Mouse (Mus musculus) CH12.LX (cell line): ENCODE data around the gene Kirrel3. TPM values are rescaled to one million over a fixed set of nuclear protein-coding genes. Genes with fewer than 3 reads are reported as not detected.

Experiments
- DNase-seq: peaks from one replicate; pipeline ENCODE4 v3.0.0-alpha.2; 2013; ENCODE audit errors: extremely low read depth
- H3K27ac ChIP-seq: 2 replicates; pipeline ENCODE4 v1.5.1; 2012; ENCODE audit warnings: low read depth, mild to moderate bottlenecking, control low read depth, moderate library complexity; ENCODE audit not compliant: insufficient read depth
- H3K27me3 ChIP-seq: replicated peaks from 2 replicates; pipeline ENCODE3; 2012; ENCODE audit warnings: inconsistent platforms
- H3K36me3 ChIP-seq, 2 experiments: replicated peaks in 1 of 2; 2 replicates each; pipeline versions ENCODE3 to v1.6.1; 2012; ENCODE audit warnings: inconsistent platforms in 1 of 2, low read length in 1 of 2, mild to moderate bottlenecking in 1 of 2, mixed read lengths in 1 of 2, moderate library complexity in 1 of 2; ENCODE audit not compliant: control insufficient read depth in 1 of 2, insufficient read depth in 1 of 2
- H3K4me1 ChIP-seq, 2 experiments: 2 replicates each; pipeline ENCODE4 v1.6.1; 2012; ENCODE audit warnings: inconsistent platforms in 1 of 2, moderate library complexity in 1 of 2; ENCODE audit not compliant: insufficient read depth in 2 of 2, control insufficient read depth in 1 of 2
- H3K4me2 ChIP-seq: 2 replicates; pipeline ENCODE4 v1.6.1; 2012; ENCODE audit warnings: low read depth, mild to moderate bottlenecking, control low read depth; ENCODE audit not compliant: poor library complexity, insufficient read depth, severe bottlenecking
- H3K4me3 ChIP-seq, 3 experiments: fragments of 150-350 bp in 1 of 3; sonication (generic) in 1 of 3; replicated peaks in 1 of 3; 2 replicates each; pipeline versions ENCODE3 to v1.5.1; 2011 to 2012; ENCODE audit warnings: low read depth in 2 of 3, low read length in 2 of 3, mild to moderate bottlenecking in 2 of 3, moderate library complexity in 2 of 3, control low read depth in 1 of 3, improper control_type of control experiment in 1 of 3, inconsistent platforms in 1 of 3, mixed read lengths in 1 of 3; ENCODE audit not compliant: poor library complexity in 1 of 3
- H3K79me2 ChIP-seq: replicated peaks from 2 replicates; pipeline ENCODE4 v1.6.1; 2012; ENCODE audit warnings: mild to moderate bottlenecking, moderate library complexity; ENCODE audit not compliant: control insufficient read depth, poor library complexity, insufficient read depth, severe bottlenecking; ENCODE audit errors: extremely low read depth
- H3K9ac ChIP-seq: 2 replicates; pipeline ENCODE4 v1.6.1; 2012; ENCODE audit warnings: low read depth, mild to moderate bottlenecking, control low read depth, moderate library complexity; ENCODE audit not compliant: insufficient read depth
- H3K9me3 ChIP-seq: replicated peaks from 2 replicates; pipeline ENCODE3; 2012; ENCODE audit warnings: low read length, inconsistent platforms, mixed read lengths
- BHLHE40 ChIP-seq: IDR thresholded peaks from 2 replicates; pipeline ENCODE4 v1.6.1; 2011; ENCODE audit warnings: mild to moderate bottlenecking, low read depth, low read length, improper control_type of control experiment
- CHD2 ChIP-seq: IDR thresholded peaks from 2 replicates; pipeline ENCODE4 v1.6.1; 2011; ENCODE audit warnings: low read length, improper control_type of control experiment
- ELF1 ChIP-seq: IDR thresholded peaks from 2 replicates; pipeline ENCODE4 v1.6.1; 2014; ENCODE audit warnings: low read depth, mild to moderate bottlenecking, inconsistent platforms, low read length, improper control_type of control experiment
- EP300 ChIP-seq: IDR thresholded peaks from 2 replicates; pipeline ENCODE4 v1.6.1; 2011; ENCODE audit warnings: low read length, improper control_type of control experiment
- KAT2A ChIP-seq: IDR thresholded peaks from 2 replicates; pipeline ENCODE4 v1.6.1; 2012; ENCODE audit warnings: low read length, improper control_type of control experiment, inconsistent platforms; ENCODE audit not compliant: insufficient replicate concordance
- MAX ChIP-seq: IDR thresholded peaks from 2 replicates; pipeline ENCODE4 v1.6.1; 2011; ENCODE audit warnings: low read length, improper control_type of control experiment
- MAZ ChIP-seq: IDR thresholded peaks from 2 replicates; pipeline ENCODE4 v1.6.1; 2012; ENCODE audit warnings: low read depth, mild to moderate bottlenecking, inconsistent platforms, low read length, improper control_type of control experiment, moderate library complexity
- MEF2A ChIP-seq: IDR thresholded peaks from 2 replicates; pipeline ENCODE4 v1.6.1; 2014; ENCODE audit warnings: low read depth, mild to moderate bottlenecking, inconsistent platforms, low read length, improper control_type of control experiment, borderline replicate concordance
- MYC ChIP-seq: IDR thresholded peaks from 2 replicates; pipeline ENCODE4 v1.6.1; 2011; ENCODE audit warnings: low read depth, mild to moderate bottlenecking, improper control_type of control experiment, low read length
- NELFE ChIP-seq: IDR thresholded peaks from 2 replicates; pipeline ENCODE4 v1.6.1; 2011; ENCODE audit warnings: low read depth, low read length, improper control_type of control experiment
- POLR2AphosphoS2 ChIP-seq: IDR thresholded peaks from 2 replicates; pipeline ENCODE4 v1.6.1; 2011; ENCODE audit warnings: low read depth, low read length, improper control_type of control experiment
- RAD21 ChIP-seq: IDR thresholded peaks from 2 replicates; pipeline ENCODE4 v1.6.1; 2011; ENCODE audit warnings: low read depth, mild to moderate bottlenecking, low read length, improper control_type of control experiment, moderate library complexity
- RCOR1 ChIP-seq: conservative IDR thresholded peaks from 2 replicates; pipeline ENCODE4 v1.6.1; 2012; ENCODE audit warnings: low read depth, mild to moderate bottlenecking, inconsistent platforms, low read length, improper control_type of control experiment
- SMC3 ChIP-seq: IDR thresholded peaks from 2 replicates; pipeline ENCODE4 v1.6.1; 2011; ENCODE audit warnings: low read depth, low read length, improper control_type of control experiment
- TBP ChIP-seq: conservative IDR thresholded peaks from 2 replicates; pipeline ENCODE4 v1.6.1; 2011; ENCODE audit warnings: low read depth, low read length, improper control_type of control experiment
- UBTF ChIP-seq: IDR thresholded peaks from 2 replicates; pipeline ENCODE4 v1.6.1; 2012; ENCODE audit warnings: low read depth, mild to moderate bottlenecking, inconsistent platforms, low read length, improper control_type of control experiment, moderate library complexity
- USF2 ChIP-seq: conservative IDR thresholded peaks from 2 replicates; pipeline ENCODE4 v1.6.1; 2011; ENCODE audit warnings: low read depth, low read length, improper control_type of control experiment
- ZNF384 ChIP-seq: IDR thresholded peaks from 2 replicates; pipeline ENCODE4 v1.6.1; 2012; ENCODE audit warnings: low read depth, low read length, improper control_type of control experiment, inconsistent platforms
- dilution Hi-C: fragments of 300-500 bp; cut with MboI; formaldehyde crosslinking; loops from 2 replicates; pipeline ENCODE4 v1.14.3; 2020; ENCODE audit warnings: low sequenced_read_pairs; ENCODE audit not compliant: extremely low pct_unique_long_range_greater_than_20kb, extremely low pct_ligation_motif_present
- in situ Hi-C: fragments of 300-500 bp; cut with MboI; formaldehyde crosslinking; loops from 3 replicates; pipeline ENCODE4 v1.14.3; 2019; ENCODE audit warnings: low sequenced_read_pairs, low pct_ligation_motif_present, low pct_unique_long_range_greater_than_20kb, mixed read lengths
- polyA plus RNA-seq: library from polyadenylated mRNA; unstranded; fragments of >175 nt; gene quantifications from 2 replicates; pipeline ENCODE4 v1.2.1, GENCODE M21; 2012; ENCODE audit warnings: low read depth; ENCODE audit not compliant: insufficient read length
- total RNA-seq, 2 experiments: library from RNA; depleted of rRNA; stranded (reverse); fragments of 300-350 nt in 1 of 2; fragments of >200 nt in 1 of 2; gene quantifications; 2 replicates each; pipeline ENCODE4 v1.2.3; 2012 to 2014

Kirrel3 gene
- total and polyA plus RNA-seq, 3 experiments: not detected

DNA sequence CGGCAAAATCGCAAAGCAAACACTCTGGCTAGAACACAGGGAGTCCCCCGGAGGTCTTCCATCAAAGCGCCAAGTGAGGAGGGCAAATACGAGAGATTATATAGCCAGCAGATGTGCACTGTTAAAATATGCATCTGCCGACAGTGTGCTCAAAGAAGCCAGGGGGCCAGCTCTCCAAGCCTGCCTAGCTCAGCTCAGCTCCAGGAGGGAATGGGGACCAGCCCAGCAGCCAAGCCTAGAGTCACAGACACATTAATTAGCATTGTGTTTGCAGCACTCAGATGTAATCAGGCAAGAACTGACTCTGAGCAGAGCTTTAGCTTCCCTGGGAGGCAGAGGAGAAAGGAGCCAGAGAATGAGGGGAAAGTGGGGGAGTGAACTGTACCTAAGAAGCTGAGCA is 461.6 kb downstream of the Kirrel3 start:
- TF ChIP-seq SMC3: no peak
- TF ChIP-seq ELF1: no peak
- no peak for TF ChIP-seq ZNF384
- TF ChIP-seq RAD21: no peak
- TF ChIP-seq MEF2A: no peak
- no peak for TF ChIP-seq EP300
- TF ChIP-seq POLR2AphosphoS2: no peak
- TF ChIP-seq BHLHE40: no peak
- TF ChIP-seq RCOR1: no peak
- TF ChIP-seq TBP: no peak
- no peak overlapping the region for H3K4me3 ChIP-seq
- H3K36me3 ChIP-seq: no peaks in the 10 kb centered on the region
- H3K4me2 ChIP-seq: no peak overlapping the region
- H3K9ac ChIP-seq: no peak overlapping the region
- dilution Hi-C loops (no loop called here), in situ Hi-C loops (no loop called here)
- no peaks in the 10 kb centered on the region for H3K4me1 ChIP-seq
- DNase-seq: no peak
- H3K27me3 ChIP-seq: peaks cover 70% of the 10 kb centered on the region
- no peaks in the 10 kb centered on the region for H3K79me2 ChIP-seq
- H3K9me3 ChIP-seq: no peaks in the 10 kb centered on the region
- no peak overlapping the region for H3K27ac ChIP-seq

DNA sequence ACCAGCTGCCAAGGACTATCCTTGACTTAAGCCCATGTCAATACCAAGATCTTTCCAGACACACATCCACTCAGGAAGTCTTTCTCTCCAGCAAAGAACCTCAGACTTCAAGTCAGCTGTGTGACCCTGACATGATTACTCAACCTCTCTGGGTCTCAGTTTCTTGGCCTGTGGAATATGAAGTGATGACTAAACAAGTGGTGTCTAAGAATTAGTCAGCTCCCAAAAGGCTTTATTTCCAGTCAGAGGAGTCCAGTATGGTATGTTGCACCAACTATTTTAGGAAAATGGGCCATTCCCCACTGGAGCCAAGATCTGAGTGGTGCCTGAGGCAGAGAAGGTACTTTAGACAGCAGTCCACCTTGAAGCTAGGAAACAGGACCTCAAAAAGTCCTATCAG is 462.0 kb downstream of the Kirrel3 start:
- no peak for TF ChIP-seq MYC
- TF ChIP-seq MAZ: no peak
- TF ChIP-seq MAX: no peak
- no peak for TF ChIP-seq UBTF
- no peak overlapping the region for H3K4me2 ChIP-seq
- no peak for DNase-seq
- H3K36me3 ChIP-seq: no peaks in the 10 kb centered on the region
- H3K27me3 ChIP-seq: peaks cover 68% of the 10 kb centered on the region
- no peak overlapping the region for H3K4me3 ChIP-seq
- H3K27ac ChIP-seq: no peak overlapping the region
- H3K9me3 ChIP-seq: no peaks in the 10 kb centered on the region
- dilution Hi-C loops (no loop called here), in situ Hi-C loops (no loop called here)
- H3K4me1 ChIP-seq: no peaks in the 10 kb centered on the region
- no peaks in the 10 kb centered on the region for H3K79me2 ChIP-seq
- H3K9ac ChIP-seq: no peak overlapping the region

DNA sequence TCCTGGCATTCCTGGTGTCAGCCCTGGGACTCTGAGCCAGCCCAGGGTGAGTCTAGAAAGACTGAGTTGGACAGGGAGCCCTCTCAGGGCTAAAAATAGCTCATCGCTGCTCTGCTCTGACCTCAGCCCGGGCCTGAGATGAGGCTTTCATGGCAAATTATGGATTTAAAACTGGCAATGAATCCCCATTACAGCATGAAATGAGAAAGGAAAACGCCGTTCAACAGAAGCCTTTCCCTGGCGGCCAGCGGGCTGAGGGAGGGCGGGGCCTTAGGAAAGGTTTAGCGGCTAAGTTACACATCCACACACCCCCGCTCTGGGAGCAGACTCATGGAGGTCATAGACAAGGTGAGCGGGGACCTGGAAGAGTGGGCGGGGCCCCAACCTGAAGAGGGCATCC is 467.7 kb downstream of the Kirrel3 start:
- dilution Hi-C loops: no loop called here
- TF ChIP-seq MAZ: no peak
- no peak for TF ChIP-seq CHD2
- TF ChIP-seq KAT2A: no peak
- no peak for TF ChIP-seq UBTF
- TF ChIP-seq USF2: no peak
- no peak for TF ChIP-seq MAX
- TF ChIP-seq NELFE: no peak
- TF ChIP-seq, all 38 proteins: peak for 0
- no peak overlapping the region for H3K4me2 ChIP-seq
- no peaks in the 10 kb centered on the region for H3K9me3 ChIP-seq
- H3K9ac ChIP-seq: no peak overlapping the region
- in situ Hi-C loops: no loop called here
- H3K79me2 ChIP-seq: no peaks in the 10 kb centered on the region
- H3K36me3 ChIP-seq: no peaks in the 10 kb centered on the region
- no peaks in the 10 kb centered on the region for H3K4me1 ChIP-seq
- H3K27ac ChIP-seq: no peak overlapping the region
- no peak overlapping the region for H3K4me3 ChIP-seq
- DNase-seq: no peak
- peaks cover 30% of the 10 kb centered on the region for H3K27me3 ChIP-seq
